Mouse (Mus musculus) heart, embryonic 10.5 days (tissue): ENCODE measurements at regions not wholly inside any gene's neighbourhood (a gene's known extent, or its start where the extent isn't known, plus 50 kb on each side); places are given as distances from the start of the nearest gene placed in this dataset.
A peak's percentile ranks its signal among the peaks of the same experiment; 100 is the strongest.

Experiments used
- DNase-seq: peaks from one replicate; pipeline ENCODE4 v3.0.0-alpha.2; 2017; ENCODE audit warnings: low spot score
- H3K27ac ChIP-seq: fragments of 300-500 bp; sonication (generic); 2 replicates; pipeline ENCODE4 v1.5.1; 2016; ENCODE audit warnings: mild to moderate bottlenecking
- H3K27me3 ChIP-seq: fragments of 300-500 bp; sonication (generic); 2 replicates; pipeline ENCODE4 v1.6.1; 2016; ENCODE audit warnings: mild to moderate bottlenecking; ENCODE audit not compliant: poor library complexity, insufficient read depth, severe bottlenecking
- H3K36me3 ChIP-seq: fragments of 300-500 bp; sonication (generic); 2 replicates; pipeline ENCODE4 v1.6.1; 2016; ENCODE audit warnings: mild to moderate bottlenecking, moderate library complexity
- H3K4me1 ChIP-seq: fragments of 300-500 bp; sonication (generic); 2 replicates; pipeline ENCODE4 v1.6.1; 2016; ENCODE audit warnings: mild to moderate bottlenecking
- H3K4me3 ChIP-seq: fragments of 300-500 bp; sonication (generic); 2 replicates; pipeline ENCODE4 v1.5.1; 2016; ENCODE audit warnings: mild to moderate bottlenecking, moderate library complexity
- H3K9me3 ChIP-seq: fragments of 300-500 bp; sonication (generic); 2 replicates; pipeline ENCODE4 v1.6.1; 2016; ENCODE audit warnings: mild to moderate bottlenecking, moderate library complexity
- WGBS: fragments of 180-500 bp; shearing (Covaris S2); methylation state at CpG from one replicate; pipeline ENCODE4 v1.1.7; 2016; 5-methylcytosine and 5-hydroxymethylcytosine counted together

GRCm38 (mm10) chr15:62223156-62223840, 1300.5 kb upstream of the A1bg start:
- H3K9me3 ChIP-seq: no peaks in the 10 kb centered on the region
- H3K27me3 ChIP-seq: peaks cover 16% of the 10 kb centered on the region; the same call in 1 of the 2 replicates
- peak overlapping the region; percentile 6; the same call in 1 of the 2 replicates for H3K27ac ChIP-seq
- H3K36me3 ChIP-seq: no peaks in the 10 kb centered on the region
- DNase-seq: peak; percentile 76
- whole genome bisulfite sequencing: 43% methylated on average over 6 of the region's 6 CpGs
- H3K4me1 ChIP-seq: peaks cover 23% of the 10 kb centered on the region
- no peak overlapping the region for H3K4me3 ChIP-seq

GRCm38 (mm10) chr15:62222731-62223130, 1299.9 kb upstream of the A1bg start:
- Histone ChIP-seq H3K36me3 (no peaks in the 10 kb centered on the region), H3K4me3 (no peak overlapping the region), H3K9me3 (no peaks in the 10 kb centered on the region), H3K27ac (peak overlapping the region; percentile 6; the same call in 1 of the 2 replicates), H3K4me1 (peaks cover 23% of the 10 kb centered on the region), H3K27me3 (peaks cover 16% of the 10 kb centered on the region; the same call in 1 of the 2 replicates)
- WGBS: 40% methylated on average over 5 of the region's 5 CpGs
- no peak for DNase-seq

DNA sequence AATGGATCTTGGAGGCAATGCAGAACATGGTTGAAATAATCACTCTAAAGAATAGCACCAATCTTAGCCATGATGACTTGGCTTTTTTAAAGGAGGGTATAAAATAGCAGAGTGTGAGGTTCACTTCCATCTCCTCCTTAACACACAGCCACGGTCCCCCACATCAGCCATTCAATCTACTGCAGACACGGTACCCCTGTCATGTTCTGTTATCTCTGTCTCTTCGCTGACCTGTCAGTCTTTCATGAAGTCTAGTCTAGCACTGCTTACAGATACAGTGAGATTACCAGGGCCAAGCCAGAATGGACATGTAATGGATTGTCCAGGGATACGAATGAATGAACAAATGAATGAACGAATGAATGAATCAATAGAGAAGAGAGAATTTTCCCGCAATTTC, 1299.4 kb upstream of the A1bg start:
- H3K36me3 ChIP-seq: no peaks in the 10 kb centered on the region
- H3K27me3 ChIP-seq: peaks cover 16% of the 10 kb centered on the region; the same call in 1 of the 2 replicates
- 63% methylated on average over 6 of the region's 6 CpGs for WGBS

GRCm38 (mm10) chr15:62221024-62221819, 1298.4 kb upstream of the A1bg start:
- WGBS: 32% methylated on average over 8 of the region's 8 CpGs
- H3K36me3 ChIP-seq: no peaks in the 10 kb centered on the region
- H3K4me1 ChIP-seq: peaks cover 29% of the 10 kb centered on the region
- peak overlapping the region; percentile 70 for H3K27ac ChIP-seq
- no peaks in the 10 kb centered on the region for H3K9me3 ChIP-seq
- H3K27me3 ChIP-seq: peaks cover 16% of the 10 kb centered on the region; the same call in 1 of the 2 replicates
- no peak overlapping the region for H3K4me3 ChIP-seq
- peak; percentile 95 for DNase-seq

More for the DNA sequence above, 1299.4 kb upstream of the A1bg start:
- peaks cover 23% of the 10 kb centered on the region for H3K4me1 ChIP-seq
- no peak overlapping the region for H3K4me3 ChIP-seq
- H3K27ac ChIP-seq: no peak overlapping the region
- DNase-seq: no peak
- H3K9me3 ChIP-seq: no peaks in the 10 kb centered on the region

DNA sequence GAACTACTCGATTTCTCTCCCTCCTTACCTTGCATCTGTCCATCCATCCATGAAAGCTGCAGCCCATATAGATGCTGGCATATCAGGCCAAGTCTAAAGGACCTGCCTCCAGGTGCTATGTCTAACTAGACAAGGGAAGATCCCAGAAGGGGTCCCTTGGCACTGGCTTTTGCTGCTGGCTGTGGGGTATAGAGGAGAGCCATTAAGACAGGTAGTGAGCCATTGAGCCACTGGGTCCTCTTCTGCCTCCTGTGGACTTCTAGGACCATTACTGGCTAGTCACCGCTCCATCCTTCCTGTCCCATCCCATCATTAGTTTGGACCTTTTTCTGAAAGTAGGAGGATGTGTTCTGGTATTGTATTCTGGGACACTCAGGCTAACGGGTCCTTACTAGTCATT, 1297.8 kb upstream of the A1bg start:
- H3K4me3 ChIP-seq: no peak overlapping the region
- peaks cover 16% of the 10 kb centered on the region; the same call in 1 of the 2 replicates for H3K27me3 ChIP-seq
- no peak for DNase-seq
- peak overlapping the region; percentile 70 for H3K27ac ChIP-seq
- H3K9me3 ChIP-seq: no peaks in the 10 kb centered on the region
- H3K4me1 ChIP-seq: peaks cover 33% of the 10 kb centered on the region
- WGBS: 63% methylated on average over 3 of the region's 3 CpGs
- no peaks in the 10 kb centered on the region for H3K36me3 ChIP-seq

DNA sequence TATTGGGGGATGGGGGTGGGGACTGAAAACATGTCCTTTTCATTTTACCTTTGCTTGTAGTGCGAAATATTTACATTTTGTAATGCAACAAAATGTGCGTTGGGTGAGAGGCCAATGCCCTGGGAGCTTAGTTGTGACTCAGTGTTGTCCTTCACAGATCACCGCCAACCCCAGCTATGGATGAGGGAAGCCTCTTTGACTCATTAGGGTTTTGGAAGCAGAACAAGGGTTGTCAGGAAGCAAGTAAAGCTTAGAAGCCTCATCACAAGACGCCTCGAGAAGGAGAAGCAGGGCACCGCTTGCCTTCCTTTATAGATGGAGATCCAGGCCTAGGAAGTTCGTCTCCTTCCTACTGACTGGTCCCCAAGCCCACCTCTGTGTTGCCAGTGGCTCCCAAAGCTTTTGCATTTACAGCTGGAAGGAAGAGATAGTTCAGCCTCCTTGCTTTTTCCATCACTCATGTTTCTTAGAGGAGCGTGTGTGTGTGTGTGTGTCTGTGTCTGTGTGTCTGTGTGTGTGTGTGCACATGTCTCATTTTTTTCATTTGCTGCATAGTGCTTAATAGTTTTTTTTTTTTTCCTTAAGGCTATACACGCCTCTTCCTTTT, 1297.2 kb upstream of the A1bg start:
- Histone ChIP-seq H3K4me1 (peaks cover 33% of the 10 kb centered on the region), H3K36me3 (no peaks in the 10 kb centered on the region), H3K4me3 (no peak overlapping the region), H3K9me3 (no peaks in the 10 kb centered on the region), H3K27me3 (peaks cover 21% of the 10 kb centered on the region; the same call in 1 of the 2 replicates), H3K27ac (peak overlapping the region; percentile 70)
- 85% methylated on average over 9 of the region's 9 CpGs for WGBS
- no peak for DNase-seq

DNA sequence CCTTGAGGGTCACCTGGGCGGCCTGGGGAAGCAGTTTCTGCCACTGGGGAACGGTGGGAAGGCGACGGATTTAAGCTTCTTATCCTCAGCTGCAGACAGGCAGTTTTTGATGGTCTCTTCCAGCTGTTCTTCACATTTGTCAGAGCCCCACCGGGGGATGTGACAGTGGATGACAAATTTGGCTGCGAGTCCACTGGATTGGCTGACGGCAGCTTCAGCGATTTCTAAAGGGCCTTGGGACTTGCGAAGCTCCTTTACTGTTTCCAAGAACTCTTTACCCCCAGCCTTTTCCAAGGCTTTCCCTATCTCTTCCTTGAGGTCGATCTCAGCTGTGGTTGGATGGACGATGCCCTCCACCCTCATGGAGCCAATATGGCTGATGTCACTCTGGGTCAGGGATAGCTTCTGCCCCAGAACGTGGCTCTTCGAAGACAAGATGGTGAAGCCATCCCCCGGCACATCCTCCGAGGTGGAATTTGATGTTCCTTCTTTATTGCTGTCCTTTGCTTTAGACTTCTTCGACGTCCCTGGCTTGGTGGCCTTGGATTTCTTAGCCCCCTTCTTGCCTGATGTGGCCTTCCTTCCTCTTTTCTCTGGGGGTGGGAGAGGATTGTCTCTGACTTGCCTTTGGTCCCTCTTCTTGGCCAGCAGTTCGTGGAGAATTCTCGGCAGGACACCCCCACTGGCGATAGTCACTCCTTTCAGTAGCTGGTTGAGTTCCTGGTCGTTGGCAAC, 1295.7 kb upstream of the A1bg start:
- Histone ChIP-seq H3K27ac (no peak overlapping the region), H3K36me3 (no peaks in the 10 kb centered on the region), H3K9me3 (no peaks in the 10 kb centered on the region), H3K4me3 (no peak overlapping the region), H3K4me1 (peaks cover 30% of the 10 kb centered on the region), H3K27me3 (peaks cover 22% of the 10 kb centered on the region; the same call in 1 of the 2 replicates)
- 86% methylated on average over 21 of the region's 21 CpGs for WGBS
- peak; percentile 72 for DNase-seq

DNA sequence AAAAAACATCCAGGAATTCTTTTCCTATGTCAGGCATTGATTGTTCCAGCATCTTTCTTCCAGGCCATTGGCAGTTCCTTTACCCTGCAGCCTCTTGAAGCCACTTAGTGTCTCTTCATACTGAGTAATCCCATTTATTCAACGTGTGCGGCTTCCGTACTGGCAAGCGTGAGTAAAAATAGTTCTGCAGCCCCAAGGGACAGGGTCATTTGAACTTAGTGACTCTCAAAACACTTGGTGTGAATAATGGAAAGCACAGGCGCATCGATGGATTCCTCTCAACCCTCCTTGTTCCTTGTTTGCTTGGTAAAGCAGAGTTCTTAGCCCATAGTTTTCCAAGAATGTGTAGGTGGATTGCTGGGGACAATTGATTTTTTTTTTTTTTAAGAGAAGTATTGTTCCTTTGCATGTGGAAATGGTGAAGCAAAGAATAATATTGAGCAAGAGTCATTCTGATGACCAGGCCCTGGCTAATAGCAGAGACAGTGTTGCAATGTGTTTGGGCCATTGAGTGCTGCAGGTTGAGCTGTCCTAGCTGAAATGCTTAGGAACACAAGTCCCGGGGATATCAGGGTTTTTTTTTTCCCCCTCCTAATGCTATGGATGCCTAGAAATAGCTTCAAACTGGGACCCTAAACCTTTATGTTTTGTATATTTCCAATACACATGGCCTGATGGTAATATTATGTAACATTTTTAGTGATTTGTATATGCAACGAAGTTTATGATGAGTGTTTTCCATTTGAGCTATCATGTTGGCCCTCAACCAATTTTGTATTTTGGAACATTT, 1294.1 kb upstream of the A1bg start:
- peak; percentile 70 for DNase-seq
- 43% methylated on average over 8 of the region's 8 CpGs for WGBS
- peaks cover 20% of the 10 kb centered on the region for H3K4me1 ChIP-seq
- H3K27me3 ChIP-seq: peaks cover 18% of the 10 kb centered on the region; the same call in 1 of the 2 replicates
- no peaks in the 10 kb centered on the region for H3K9me3 ChIP-seq
- H3K36me3 ChIP-seq: no peaks in the 10 kb centered on the region
- no peak overlapping the region for H3K4me3 ChIP-seq
- 0 out of 2 replicates have a peak overlapping the region, but pooled peaks have one; percentile 42 for H3K27ac ChIP-seq

- Histone ChIP-seq H3K27ac (0 out of 2 replicates have a peak overlapping the region, but pooled peaks have one; percentile 6), H3K9me3 (no peaks in the 10 kb centered on the region), H3K36me3 (no peaks in the 10 kb centered on the region), H3K4me1 (peaks cover 13% of the 10 kb centered on the region), H3K27me3 (peaks cover 18% of the 10 kb centered on the region; the same call in 1 of the 2 replicates), H3K4me3 (no peak overlapping the region)
- 42% methylated on average over 8 of the region's 8 CpGs for WGBS
- peak; percentile 80 for DNase-seq
Observed at GRCm38 (mm10) chr15:62215616-62216398, 1293.0 kb upstream of the A1bg start.

DNA sequence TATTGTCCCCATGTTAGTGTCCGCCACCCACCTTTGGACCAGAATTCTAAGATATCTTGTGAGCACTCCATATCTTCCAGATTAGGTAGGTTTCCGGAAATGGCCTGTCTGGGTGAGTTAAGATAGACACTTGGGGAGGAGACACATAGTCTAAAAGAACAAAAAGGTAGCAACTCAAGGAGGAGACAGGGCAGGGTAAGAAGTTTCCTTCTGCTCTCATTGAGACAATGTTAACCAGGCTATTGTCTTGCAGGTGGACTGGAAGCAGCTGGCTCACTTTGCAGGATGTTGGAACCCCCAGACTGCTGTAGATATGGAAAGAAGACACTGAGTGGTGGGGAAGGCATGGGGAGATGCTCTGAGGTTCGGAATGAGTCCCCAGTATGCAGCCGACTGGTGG, 1291.5 kb upstream of the A1bg start:
- peak; percentile 69 for DNase-seq
- 71% methylated on average over 4 of the region's 4 CpGs for WGBS
- no peaks in the 10 kb centered on the region for H3K36me3 ChIP-seq
- H3K27ac ChIP-seq: no peak overlapping the region
- H3K9me3 ChIP-seq: no peaks in the 10 kb centered on the region
- no peak overlapping the region for H3K4me3 ChIP-seq
- peaks cover 10% of the 10 kb centered on the region for H3K4me1 ChIP-seq
- H3K27me3 ChIP-seq: peaks cover 15% of the 10 kb centered on the region; the same call in 1 of the 2 replicates

DNA sequence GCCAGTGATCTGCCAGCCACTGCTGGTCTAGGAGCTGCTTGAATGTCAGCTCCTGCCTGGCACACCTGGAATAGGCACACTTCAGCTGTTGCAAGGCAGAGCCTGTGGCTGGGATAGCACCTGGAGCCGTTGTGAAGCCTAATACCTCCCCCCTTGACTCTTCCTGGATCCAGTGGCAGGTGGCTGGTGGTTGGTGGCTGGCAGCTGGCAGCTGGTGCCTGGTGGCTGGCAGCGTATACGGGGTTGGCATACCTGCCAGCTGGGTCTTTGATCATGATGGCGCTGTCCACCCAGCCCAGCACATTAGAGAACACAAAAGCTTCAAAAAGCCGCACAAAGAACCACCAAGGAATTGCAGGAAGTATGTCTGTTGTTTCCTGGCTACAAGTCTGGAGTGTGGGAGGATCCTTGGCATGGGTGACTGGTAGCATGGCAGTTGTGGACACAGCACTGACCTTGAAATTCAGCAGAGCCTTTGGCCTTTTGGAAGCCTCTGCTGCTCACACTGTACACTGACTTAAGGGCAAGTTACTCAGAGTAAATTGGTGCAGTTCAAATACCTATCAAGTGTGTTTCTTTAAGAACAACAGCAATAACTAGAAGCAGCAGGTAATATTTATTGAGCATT, 1289.6 kb upstream of the A1bg start:
- WGBS: 88% methylated on average over 5 of the region's 5 CpGs
- no peak for DNase-seq
- Histone ChIP-seq H3K4me3 (no peak overlapping the region), H3K36me3 (no peaks in the 10 kb centered on the region), H3K4me1 (peaks cover 10% of the 10 kb centered on the region), H3K27me3 (peaks cover 7% of the 10 kb centered on the region; the same call in 1 of the 2 replicates), H3K9me3 (no peaks in the 10 kb centered on the region), H3K27ac (no peak overlapping the region)
